Mouse (Mus musculus) gastrocnemius, adult 18-20 months (tissue): ENCODE data around the gene Rfx7. TPM values are rescaled to one million over a fixed set of nuclear protein-coding genes. Genes with fewer than 3 reads are reported as not detected.
"Not testable (repeated sequence)": the region's sequence is repeated elsewhere in the genome, so short reads cannot be mapped to it uniquely, and the experiment has no call there.

Experiments
- DNase-seq: peaks from one replicate; pipeline ENCODE4 v3.0.0; 2021; ENCODE audit warnings: low spot score
- microRNA-seq: library from miRNA; unstranded; fragments of <30 nt; microRNA quantifications from one replicate; pipeline ENCODE4 v1.2.0, GENCODE M21; 2021
- total RNA-seq, 2 experiments: library from RNA; stranded (reverse); gene quantifications; 2 replicates each; pipeline ENCODE4 v1.2.3; 2021

The Rfx7 gene
- total RNA-seq, 2 experiments from 2014 or later = 17.8 to 20.8 TPM

DNA sequence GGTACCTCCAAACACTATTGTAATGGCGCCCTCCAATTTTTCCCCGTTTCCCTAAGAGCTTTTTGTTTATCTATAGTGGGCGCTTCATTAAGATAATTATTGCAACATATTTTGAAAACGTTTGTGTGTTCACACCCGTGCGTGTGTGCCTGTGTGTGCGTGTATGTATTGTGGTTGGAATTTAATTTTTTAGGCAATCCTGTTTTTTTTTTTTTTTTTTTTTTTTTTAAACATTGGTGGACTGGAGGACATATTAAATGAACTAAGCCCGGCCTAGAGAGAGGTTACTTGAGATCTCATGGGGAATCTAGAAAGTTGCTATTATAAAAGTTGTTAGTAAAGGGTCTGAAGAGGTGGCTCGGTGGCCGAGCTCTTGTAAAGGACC lies 131.5 kb downstream of the Rfx7 start:
- DNase-seq = no peak

DNA sequence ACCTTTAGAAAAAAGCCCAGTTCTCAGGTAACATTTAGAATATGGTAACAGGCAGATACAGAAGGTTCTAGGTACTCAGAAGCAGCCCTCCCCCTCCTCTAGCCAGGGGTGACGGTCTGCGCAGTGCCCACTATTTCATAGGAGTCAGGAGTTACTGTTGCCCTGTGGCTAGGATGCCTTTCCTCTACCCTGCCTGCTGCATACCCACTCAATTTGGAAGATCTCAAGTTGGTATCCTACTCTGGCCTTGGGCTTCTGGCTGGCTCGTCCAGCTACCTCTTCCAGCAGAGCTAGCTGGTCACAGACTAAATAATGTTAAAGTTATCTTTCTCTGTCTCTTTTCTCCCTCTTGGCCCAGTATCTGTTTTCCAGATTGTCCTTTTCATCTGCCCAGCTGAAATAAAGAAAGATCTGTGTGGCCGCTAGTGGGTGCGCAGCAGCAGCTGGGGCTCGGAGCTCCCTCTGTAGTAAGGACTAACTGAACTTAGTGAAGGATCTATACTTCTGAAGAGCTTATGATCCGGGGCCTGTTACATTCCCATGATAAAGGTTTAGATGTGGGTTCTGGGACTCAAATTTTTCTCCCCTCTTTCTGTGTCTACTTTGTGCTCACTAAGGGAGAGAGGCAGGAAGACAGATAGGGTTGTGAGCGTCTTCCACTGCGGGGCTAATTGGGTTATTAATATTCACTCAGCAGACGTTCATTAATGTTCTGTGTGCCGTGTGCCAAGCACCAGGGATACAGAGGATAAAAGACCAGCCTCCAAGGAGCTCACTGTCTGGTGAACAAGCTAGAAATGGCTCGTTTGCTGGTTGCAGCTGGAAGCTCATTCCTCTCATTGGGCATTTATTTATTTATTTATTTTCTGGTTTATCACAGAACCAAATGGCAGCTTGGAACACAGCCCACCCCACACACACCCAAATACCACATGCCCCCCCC lies 132.6 kb downstream of the Rfx7 start:
- no peak for DNase-seq

DNA sequence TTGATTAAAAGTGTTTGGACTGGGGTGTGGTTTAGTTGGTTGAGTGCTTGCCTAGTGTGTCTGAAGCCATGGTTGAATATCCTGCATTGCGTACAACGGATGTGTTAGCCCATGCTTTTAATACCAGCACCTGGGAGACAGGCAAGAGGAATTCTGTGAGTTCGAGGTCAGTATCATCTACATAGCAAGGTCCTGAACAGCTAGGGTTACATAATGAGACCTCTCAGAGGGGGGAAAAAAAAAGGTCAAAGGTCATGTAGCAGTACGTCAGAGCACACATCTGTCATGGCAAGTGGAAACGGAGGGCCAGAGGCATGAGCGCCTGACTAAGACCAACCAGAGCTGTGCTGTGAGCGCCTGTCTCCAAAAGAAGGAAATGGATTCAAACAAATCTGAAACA lies 133.5 kb downstream of the Rfx7 start:
- DNase-seq = no peak

DNA sequence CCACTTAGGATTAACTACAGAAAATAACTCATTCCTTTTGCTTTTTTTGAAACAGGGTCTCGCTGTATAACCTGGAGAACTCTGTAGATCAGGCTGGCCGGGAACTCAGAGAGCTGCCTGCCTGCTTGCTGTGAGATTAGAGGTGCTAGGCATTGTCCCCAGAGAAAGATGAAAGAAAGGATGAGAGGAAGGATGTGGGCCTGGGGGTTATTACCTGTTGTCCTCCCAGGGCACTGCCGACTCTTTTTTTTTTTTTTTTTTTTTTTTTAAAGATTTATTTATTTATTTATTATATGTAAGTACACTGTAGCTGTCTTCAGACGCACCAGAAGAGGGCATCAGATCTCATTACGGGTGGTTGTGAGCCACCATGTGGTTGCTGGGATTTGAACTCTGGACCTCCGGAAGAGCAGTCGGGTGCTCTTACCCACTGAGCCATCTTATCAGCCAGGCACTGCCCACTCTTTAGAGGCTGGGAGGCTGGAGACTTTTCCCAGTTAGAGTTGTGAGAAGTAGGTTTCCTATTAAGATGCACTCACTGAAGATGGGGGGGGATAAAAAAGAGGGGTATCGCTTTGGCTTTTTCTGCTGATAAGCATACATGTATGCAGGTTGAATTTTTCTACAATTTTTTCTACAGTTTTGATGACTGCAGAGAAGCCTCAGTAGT lies 134.4 kb downstream of the Rfx7 start:
- not testable (repeated sequence) for DNase-seq

DNA sequence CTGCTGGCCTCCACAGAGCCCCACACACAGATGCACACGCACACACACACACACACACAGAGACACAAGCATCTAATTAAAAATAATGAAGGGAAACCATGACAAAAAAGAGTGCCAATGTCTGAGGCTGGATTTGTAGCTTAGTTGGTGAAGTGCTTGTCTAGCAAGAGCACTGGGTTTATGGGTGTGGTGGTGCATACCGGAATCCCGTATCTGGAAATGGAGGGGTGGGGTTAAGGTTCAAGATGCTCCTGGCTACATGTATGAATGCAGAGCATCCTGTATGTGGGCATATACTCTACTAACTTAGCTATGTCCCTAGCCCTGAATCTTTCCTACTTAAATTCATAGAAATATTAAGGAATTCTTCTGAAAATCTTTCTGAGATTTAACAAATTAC lies 135.1 kb downstream of the Rfx7 start:
- DNase-seq = no peak

DNA sequence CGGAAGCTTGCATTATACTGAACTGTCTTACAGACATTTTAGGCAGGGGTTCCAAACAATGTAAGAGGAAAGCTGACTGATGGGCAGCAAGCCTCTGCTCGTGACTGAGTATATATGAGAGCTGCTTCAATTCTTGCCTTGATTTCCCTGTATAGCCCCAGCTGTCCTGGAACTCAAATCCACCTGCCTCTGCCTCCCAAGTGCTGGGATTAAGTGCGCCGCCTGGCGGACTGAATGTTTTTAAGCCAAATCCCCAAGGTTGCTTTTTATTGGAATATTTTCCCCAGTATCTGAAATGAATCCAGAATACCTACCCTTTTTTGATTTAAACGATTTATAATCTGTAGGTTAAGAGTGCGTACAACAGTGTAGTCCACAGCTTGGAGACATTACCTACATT lies 137.3 kb downstream of the Rfx7 start:
- no peak for DNase-seq

DNA sequence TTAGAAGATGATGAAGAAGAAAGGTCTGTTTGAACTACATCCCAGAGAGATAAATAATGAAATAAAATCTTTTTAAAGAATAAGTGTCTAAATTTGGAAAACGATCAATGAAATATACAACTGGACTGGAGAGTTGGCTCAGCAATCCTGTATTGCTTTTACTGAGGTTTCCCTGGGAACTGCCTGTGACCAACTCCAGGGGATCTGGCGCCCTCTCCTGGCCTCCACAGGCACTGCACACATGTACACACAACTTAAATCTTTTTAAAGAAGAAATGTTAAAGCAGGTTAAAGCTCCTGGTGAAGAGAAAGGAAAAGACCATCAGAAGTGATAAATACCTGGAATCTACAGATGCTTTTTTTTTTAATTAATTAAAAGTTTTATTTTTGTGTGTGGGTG lies 140.3 kb downstream of the Rfx7 start:
- peak; percentile 87 for DNase-seq

Small RNA genes within 50 kb of the gene (microRNA-seq; reads per million reads assigned to microRNA genes)
- gene Gm28010 = not detected

Other genes starting within 250 kb of the Rfx7 start
- gene Mns1, start 94.2 kb upstream of the Rfx7 start, total RNA-seq = under 1 TPM; 0.09 to 0.16 TPM
- 1 to 10 TPM; 1.2 to 1.5 TPM for gene Tex9, start 40.0 kb upstream of the Rfx7 start, total RNA-seq
- gene Nedd4, start 130.1 kb downstream of the Rfx7 start, total RNA-seq = 100 to 1,000 TPM; 266 to 284 TPM